Mouse (Mus musculus): Measurements from ENCODE around the gene Enpp3. TPM values are rescaled to one million over a fixed set of nuclear protein-coding genes. Genes with fewer than 3 reads are reported as not detected.

The Enpp3 gene
- polyA plus RNA-seq, 1 experiment from 2014 or later, result 3.0 TPM

- no peaks in the 10 kb centered on the region for H3K27me3 ChIP-seq (replicated peaks; ENCODE audit: control insufficient read depth, insufficient read depth, low read length)
- no peaks in the 10 kb centered on the region for H3K36me3 ChIP-seq (ENCODE audit: control insufficient read depth, insufficient read depth, low read length)
- no peak for ATAC-seq
- WGBS, result 91% methylated on average over 5 of the region's 5 CpGs
- no peak overlapping the region for H3K27ac ChIP-seq (ENCODE audit: low read depth, low read length)
- H3K9ac ChIP-seq (ENCODE audit: low read depth, low read length), result no peak overlapping the region
- no peak overlapping the region for H3K4me3 ChIP-seq (ENCODE audit: low read length)
- H3K4me1 ChIP-seq (ENCODE audit: control insufficient read depth, insufficient read depth, low read depth, low read length), result peaks cover 5% of the 10 kb centered on the region
- no peaks in the 10 kb centered on the region for H3K9me3 ChIP-seq (ENCODE audit: control insufficient read depth, low read length)
- H3K4me2 ChIP-seq (ENCODE audit: low read length), result no peak overlapping the region
Measured at GRCm38 (mm10) chr10:24735027-24735777, 107.4 kb downstream of the Enpp3 start.

GRCm38 (mm10) chr10:24727478-24727877, 115.1 kb downstream of the Enpp3 start:
- Histone ChIP-seq H3K4me1 (ENCODE audit: control insufficient read depth, insufficient read depth, low read depth, low read length) (peaks cover 5% of the 10 kb centered on the region), H3K4me2 (ENCODE audit: low read length) (no peak overlapping the region), H3K9me3 (ENCODE audit: control insufficient read depth, low read length) (peaks cover 2% of the 10 kb centered on the region; the same call in 1 of the 2 replicates), H3K36me3 (ENCODE audit: control insufficient read depth, insufficient read depth, low read length) (no peaks in the 10 kb centered on the region), H3K9ac (ENCODE audit: low read depth, low read length) (no peak overlapping the region), H3K27ac (ENCODE audit: low read depth, low read length) (no peak overlapping the region), H3K27me3 (replicated peaks; ENCODE audit: control insufficient read depth, insufficient read depth, low read length) (no peaks in the 10 kb centered on the region), H3K4me3 (ENCODE audit: low read length) (no peak overlapping the region)
- no peak for ATAC-seq
- 92% methylated on average over 4 of the region's 4 CpGs for WGBS

GRCm38 (mm10) chr10:24725197-24725596, 117.4 kb downstream of the Enpp3 start:
- H3K27me3 ChIP-seq (replicated peaks; ENCODE audit: control insufficient read depth, insufficient read depth, low read length), result no peaks in the 10 kb centered on the region
- WGBS, result 90% methylated on average over 2 of the region's 2 CpGs
- ATAC-seq, result no peak

More at GRCm38 (mm10) chr10:24725197-24725596, 117.4 kb downstream of the Enpp3 start:
- H3K4me1 ChIP-seq (ENCODE audit: control insufficient read depth, insufficient read depth, low read depth, low read length), result no peaks in the 10 kb centered on the region
- H3K9ac ChIP-seq (ENCODE audit: low read depth, low read length), result no peak overlapping the region
- H3K4me3 ChIP-seq (ENCODE audit: low read length), result no peak overlapping the region
- H3K36me3 ChIP-seq (ENCODE audit: control insufficient read depth, insufficient read depth, low read length), result no peaks in the 10 kb centered on the region
- peaks cover 2% of the 10 kb centered on the region; the same call in 1 of the 2 replicates for H3K9me3 ChIP-seq (ENCODE audit: control insufficient read depth, low read length)
- no peak overlapping the region for H3K27ac ChIP-seq (ENCODE audit: low read depth, low read length)
- no peak overlapping the region for H3K4me2 ChIP-seq (ENCODE audit: low read length)

Other genes starting within 250 kb of the Enpp3 start
- gene Ccn2, start 247.4 kb downstream of the Enpp3 start, polyA plus RNA-seq (2015; fragmentation: Nextera tagmentation; extraction: Ambion mirVana), result 3.6 and 5.4 TPM in 2 replicates
- gene Enpp1, start 130.7 kb downstream of the Enpp3 start, polyA plus RNA-seq (2015; fragmentation: Nextera tagmentation; extraction: Ambion mirVana), result 3.8 and 4.2 TPM in 2 replicates
- gene Med23, start 27.2 kb upstream of the Enpp3 start, polyA plus RNA-seq (2015; fragmentation: Nextera tagmentation; extraction: Ambion mirVana), result 20.5 and 23.8 TPM in 2 replicates
- 3.2 and 3.4 TPM in 2 replicates for gene Arg1, start 84.7 kb upstream of the Enpp3 start, polyA plus RNA-seq (2015; fragmentation: Nextera tagmentation; extraction: Ambion mirVana)